ENCODE assay signal across 10 mouse cellular contexts in the genomic region with DNA sequence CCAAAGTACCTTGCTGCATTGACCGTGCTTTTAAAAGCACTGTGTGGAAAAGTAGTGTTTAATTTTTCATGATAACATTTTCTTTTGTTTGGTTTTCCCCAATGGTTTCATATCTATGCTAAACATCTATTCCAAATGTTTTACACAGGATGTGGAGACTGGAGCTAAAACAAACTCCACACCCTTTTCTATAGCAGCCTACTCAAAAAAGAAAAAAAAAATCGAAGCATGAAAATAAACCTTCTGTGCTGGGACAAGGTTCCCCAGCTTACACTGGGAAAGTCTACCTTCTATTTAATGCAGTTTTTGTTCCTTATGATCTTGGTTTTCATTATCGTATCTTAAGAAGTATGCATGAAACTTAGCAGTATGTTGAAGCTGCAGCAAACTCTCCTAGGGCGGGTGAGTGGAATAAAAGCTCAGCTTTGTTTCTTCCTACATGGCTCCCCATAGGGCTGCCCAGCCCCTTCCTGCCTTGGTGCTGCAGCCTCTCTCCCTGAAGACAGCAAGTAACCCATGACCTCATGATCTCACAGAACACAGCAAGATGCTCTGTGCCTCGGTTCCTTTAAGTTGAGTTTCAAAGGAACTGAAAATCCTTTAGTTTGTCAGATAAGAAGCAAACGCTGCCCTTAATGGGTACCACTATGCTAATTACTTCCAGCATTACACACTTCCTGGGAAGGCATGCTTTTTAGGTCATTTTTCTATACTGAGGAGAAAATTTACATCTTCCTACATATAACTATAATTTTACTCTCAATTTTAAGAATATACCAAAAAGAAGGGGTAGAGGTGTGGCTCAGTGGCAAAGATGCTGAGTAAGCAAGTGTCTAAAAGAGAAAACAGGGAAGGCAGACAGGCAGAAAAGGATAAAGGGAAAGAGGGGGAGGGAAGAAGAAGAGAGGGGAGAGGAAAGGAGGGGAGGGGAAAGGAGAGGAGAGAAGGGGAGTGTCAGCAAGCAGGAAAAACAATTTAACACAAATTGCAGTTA. TPM values are rescaled to one million over a fixed set of nuclear protein-coding genes. Genes with fewer than 3 reads are reported as not detected.
DNase-seq lines count a peak whose midpoint lies in the region; ATAC-seq and TF ChIP-seq lines count a peak whose summit lies in the region.
"Had no signal": no experiment of that assay in that cellular context is flagged by ENCODE, and none has a peak within 500 bp of the region (broad histone marks: within the 10 kb centered on the region; RNA-seq: fewer than 3 reads in every experiment).

No protein-coding gene starts in this region.

- H3K9ac ChIP-seq in kidney, embryonic 15.5 days = no peak overlapping the region
- H3K9ac ChIP-seq in embryonic facial prominence, embryonic 12.5 days = no peak overlapping the region
- no peak overlapping the region for H3K9ac ChIP-seq in limb, embryonic 14.5 days (ENCODE audit: low read depth, low read length, severe bottlenecking)
- H3K9ac ChIP-seq in midbrain, embryonic 15.5 days = no peak overlapping the region
- H3K9ac ChIP-seq in liver, embryonic 12.5 days = no peak overlapping the region

- peaks cover 14% of the 10 kb centered on the region for H3K4me1 ChIP-seq in kidney, embryonic 15.5 days
- peaks cover 3% of the 10 kb centered on the region; the same call in 1 of the 2 replicates for H3K4me1 ChIP-seq in embryonic facial prominence, embryonic 12.5 days
- H3K4me1 ChIP-seq in limb, embryonic 14.5 days (ENCODE audit: control insufficient read depth, insufficient read depth, low read length) = peaks cover 10% of the 10 kb centered on the region
- H3K4me1 ChIP-seq in midbrain, embryonic 15.5 days = peaks cover 5% of the 10 kb centered on the region; the same call in 1 of the 2 replicates
- H3K4me1 ChIP-seq in liver, embryonic 12.5 days = peaks cover 5% of the 10 kb centered on the region

- no peaks in the 10 kb centered on the region for H3K9me3 ChIP-seq in kidney, embryonic 15.5 days (replicated peaks)
- no peaks in the 10 kb centered on the region for H3K9me3 ChIP-seq in embryonic facial prominence, embryonic 12.5 days
- H3K9me3 ChIP-seq in limb, embryonic 14.5 days (ENCODE audit: control insufficient read depth, low read length) = no peaks in the 10 kb centered on the region
- H3K9me3 ChIP-seq in midbrain, embryonic 15.5 days = no peaks in the 10 kb centered on the region
- H3K9me3 ChIP-seq in liver, embryonic 12.5 days (replicated peaks) = 0 out of 2 replicates have a peak, but pooled peaks cover 3% of the 10 kb centered on the region
- H3K9me3 ChIP-seq: G1E had no signal

- DNase-seq in kidney, postnatal 14 days = no peak
- DNase-seq in limb, embryonic 14.5 days (ENCODE audit: low spot score) = no peak
- DNase-seq in testis, postnatal 14 days (ENCODE audit: low spot score) = no peak
- no peak for DNase-seq in MN1 (ENCODE audit: low spot score)
- DNase-seq: cerebellum, adult 11 months had no signal

- no peaks in the 10 kb centered on the region for H3K36me3 ChIP-seq in kidney, embryonic 15.5 days
- no peaks in the 10 kb centered on the region for H3K36me3 ChIP-seq in embryonic facial prominence, embryonic 12.5 days
- no peaks in the 10 kb centered on the region for H3K36me3 ChIP-seq in limb, embryonic 14.5 days (ENCODE audit: control insufficient read depth, insufficient read depth, low read length)
- H3K36me3 ChIP-seq in midbrain, embryonic 15.5 days (replicated peaks) = no peaks in the 10 kb centered on the region
- no peaks in the 10 kb centered on the region for H3K36me3 ChIP-seq in liver, embryonic 12.5 days
- H3K36me3 ChIP-seq: G1E had no signal

- H3K27me3 ChIP-seq in kidney, embryonic 15.5 days = no peaks in the 10 kb centered on the region
- no peaks in the 10 kb centered on the region for H3K27me3 ChIP-seq in embryonic facial prominence, embryonic 12.5 days
- no peaks in the 10 kb centered on the region for H3K27me3 ChIP-seq in limb, embryonic 14.5 days (ENCODE audit: control insufficient read depth, insufficient read depth, low read length)
- H3K27me3 ChIP-seq in midbrain, embryonic 15.5 days (replicated peaks) = no peaks in the 10 kb centered on the region
- no peaks in the 10 kb centered on the region for H3K27me3 ChIP-seq in liver, embryonic 12.5 days (replicated peaks)

- WGBS in kidney, embryonic 15.5 days = 40% methylated on average over 6 of the region's 6 CpGs
- WGBS in embryonic facial prominence, embryonic 12.5 days = 24% methylated on average over 6 of the region's 6 CpGs
- 38% methylated on average over 6 of the region's 6 CpGs for WGBS in limb, embryonic 14.5 days
- 30% methylated on average over 6 of the region's 6 CpGs for WGBS in midbrain, embryonic 15.5 days
- 48% methylated on average over 6 of the region's 6 CpGs for WGBS in liver, embryonic 12.5 days (ENCODE audit: insufficient replicate concordance)

- no peak for TF ChIP-seq POLR2A in limb, embryonic 14.5 days (IDR thresholded peaks at IDR 0.05; ENCODE audit: borderline replicate concordance, extremely low read depth, insufficient read depth, insufficient read length)

- ATAC-seq in kidney, embryonic 15.5 days (replicated peaks; ENCODE audit: low FRiP score) = no peak
- ATAC-seq in embryonic facial prominence, embryonic 12.5 days (ENCODE audit: insufficient number of reproducible peaks, insufficient read depth, low FRiP score, low TSS enrichment) = peak; percentile 52; the same call in 1 of the 2 replicates
- no peak for ATAC-seq in limb, embryonic 14.5 days (ENCODE audit: low FRiP score, low read depth)
- ATAC-seq in midbrain, embryonic 15.5 days (replicated peaks) = peak; percentile 69
- ATAC-seq in liver, embryonic 12.5 days = no peak

- peak overlapping the region; percentile 55 for H3K27ac ChIP-seq in kidney, embryonic 15.5 days
- H3K27ac ChIP-seq in embryonic facial prominence, embryonic 12.5 days = peak overlapping the region; percentile 64
- 0 out of 2 replicates have a peak overlapping the region, but pooled peaks have one; percentile 34 for H3K27ac ChIP-seq in limb, embryonic 14.5 days (replicated peaks; ENCODE audit: low read depth, low read length)
- H3K27ac ChIP-seq in midbrain, embryonic 15.5 days = 0 out of 2 replicates have a peak overlapping the region, but pooled peaks have one; percentile 38
- H3K27ac ChIP-seq in liver, embryonic 12.5 days = no peak overlapping the region

- no peak overlapping the region for H3K4me3 ChIP-seq in kidney, embryonic 15.5 days (replicated peaks)
- no peak overlapping the region for H3K4me3 ChIP-seq in embryonic facial prominence, embryonic 12.5 days
- no peak overlapping the region for H3K4me3 ChIP-seq in limb, embryonic 14.5 days (replicated peaks; ENCODE audit: low read length)
- H3K4me3 ChIP-seq in midbrain, embryonic 15.5 days = no peak overlapping the region
- H3K4me3 ChIP-seq in liver, embryonic 12.5 days = no peak overlapping the region

- H3K4me2 ChIP-seq in kidney, embryonic 15.5 days = no peak overlapping the region
- no peak overlapping the region for H3K4me2 ChIP-seq in embryonic facial prominence, embryonic 12.5 days (replicated peaks)
- no peak overlapping the region for H3K4me2 ChIP-seq in limb, embryonic 14.5 days (replicated peaks; ENCODE audit: low read depth, low read length, severe bottlenecking)
- H3K4me2 ChIP-seq in midbrain, embryonic 15.5 days = no peak overlapping the region
- H3K4me2 ChIP-seq in liver, embryonic 12.5 days = no peak overlapping the region

RNA-seq across cellular contexts. Expression of gene Cep85l, which starts 34.6 kb away (rescaled TPM):
- polyA plus RNA-seq in kidney, embryonic 15.5 days (2015; fragmentation: Nextera tagmentation; extraction: Ambion mirVana) = 3.4 and 3.9 TPM in 2 replicates
- polyA plus RNA-seq in embryonic facial prominence, embryonic 12.5 days (2016; fragmentation: Nextera tagmentation; extraction: Ambion mirVana) = 7.9 and 8.3 TPM in 2 replicates
- 8.1 and 9.2 TPM in 2 replicates for polyA plus RNA-seq in limb, embryonic 14.5 days (2012; rRNA removed)
- polyA plus RNA-seq in limb, embryonic 14.5 days (2014; fragmentation: Nextera tagmentation; extraction: Ambion mirVana) = 9.8 and 9.9 TPM in 2 replicates
- 4.9 and 6.6 TPM in 2 replicates for polyA plus RNA-seq in midbrain, embryonic 15.5 days (2015; fragmentation: Nextera tagmentation; extraction: Ambion mirVana)
- 2.4 and 2.5 TPM in 2 replicates for polyA plus RNA-seq in liver, embryonic 12.5 days (2016; fragmentation: Nextera tagmentation; extraction: Ambion mirVana)
- polyA plus RNA-seq: G1E had no signal

Comparison
In these comparisons a context has a peak if more than half of its experiments do, and no peak if none do; other contexts are left out.
1. ATAC-seq: peak in embryonic facial prominence, embryonic 12.5 days (single experiment) and midbrain, embryonic 15.5 days (single experiment); none in kidney, embryonic 15.5 days (single experiment), limb, embryonic 14.5 days (single experiment) and liver, embryonic 12.5 days (single experiment).